Mouse (Mus musculus): ENCODE measurements around the gene Zmiz1. TPM values are rescaled to one million over a fixed set of nuclear protein-coding genes. Genes with fewer than 3 reads are reported as not detected.

Gene Zmiz1
- total and polyA plus RNA-seq, 3 experiments, result 3.7 to 45.8 (median 11.1) TPM

GRCm38 (mm10) chr14:25583899-25584298, 124.9 kb downstream of the Zmiz1 start:
- H3K4me1 ChIP-seq (ENCODE audit: control insufficient read depth in 1 of 2, insufficient read depth in 2 of 2), result peaks cover 20 to 64% of the 10 kb centered on the region in 2 experiments
- H3K4me2 ChIP-seq (ENCODE audit: insufficient read depth, low read depth, poor library complexity, severe bottlenecking), result no peak overlapping the region
- H3K9ac ChIP-seq (ENCODE audit: insufficient read depth, low read depth), result no peak overlapping the region
- dilution Hi-C loops (cut with MboI; ENCODE audit: extremely low pct_ligation_motif_present, extremely low pct_unique_long_range_greater_than_20kb, low sequenced_read_pairs), result no loop called here
- no peak overlapping the region for H3K4me3 ChIP-seq (replicated peaks in 1 of 3; ENCODE audit: low read depth in 2 of 3, low read length in 2 of 3, poor library complexity in 1 of 3)
- in situ Hi-C loops (cut with MboI; ENCODE audit: low pct_ligation_motif_present, low pct_unique_long_range_greater_than_20kb, low sequenced_read_pairs), result no loop called here
- no peak overlapping the region for H3K27ac ChIP-seq (ENCODE audit: insufficient read depth, low read depth)
- no peaks in the 10 kb centered on the region for H3K79me2 ChIP-seq (replicated peaks; ENCODE audit: control insufficient read depth, extremely low read depth, insufficient read depth, poor library complexity, severe bottlenecking)
- H3K36me3 ChIP-seq (replicated peaks in 1 of 2; ENCODE audit: control insufficient read depth in 1 of 2, insufficient read depth in 1 of 2, low read length in 1 of 2), result peaks cover 50 to 78% of the 10 kb centered on the region in 2 experiments
- no peaks in the 10 kb centered on the region for H3K9me3 ChIP-seq (replicated peaks; ENCODE audit: low read length)
- TF ChIP-seq TBP (conservative IDR thresholded peaks at IDR 0.05; ENCODE audit: low read depth, low read length) (no peak), HCFC1 (IDR thresholded peaks at IDR 0.05; ENCODE audit: low read depth, low read length) (no peak), RAD21 (IDR thresholded peaks at IDR 0.05; ENCODE audit: low read depth, low read length) (no peak), MAFK (IDR thresholded peaks at IDR 0.05; ENCODE audit: insufficient replicate concordance, low read length) (no peak), MYC (IDR thresholded peaks at IDR 0.05; ENCODE audit: low read depth, low read length) (no peak)
- no peak for DNase-seq (ENCODE audit: extremely low read depth)
- no peaks in the 10 kb centered on the region for H3K27me3 ChIP-seq (replicated peaks)

DNA sequence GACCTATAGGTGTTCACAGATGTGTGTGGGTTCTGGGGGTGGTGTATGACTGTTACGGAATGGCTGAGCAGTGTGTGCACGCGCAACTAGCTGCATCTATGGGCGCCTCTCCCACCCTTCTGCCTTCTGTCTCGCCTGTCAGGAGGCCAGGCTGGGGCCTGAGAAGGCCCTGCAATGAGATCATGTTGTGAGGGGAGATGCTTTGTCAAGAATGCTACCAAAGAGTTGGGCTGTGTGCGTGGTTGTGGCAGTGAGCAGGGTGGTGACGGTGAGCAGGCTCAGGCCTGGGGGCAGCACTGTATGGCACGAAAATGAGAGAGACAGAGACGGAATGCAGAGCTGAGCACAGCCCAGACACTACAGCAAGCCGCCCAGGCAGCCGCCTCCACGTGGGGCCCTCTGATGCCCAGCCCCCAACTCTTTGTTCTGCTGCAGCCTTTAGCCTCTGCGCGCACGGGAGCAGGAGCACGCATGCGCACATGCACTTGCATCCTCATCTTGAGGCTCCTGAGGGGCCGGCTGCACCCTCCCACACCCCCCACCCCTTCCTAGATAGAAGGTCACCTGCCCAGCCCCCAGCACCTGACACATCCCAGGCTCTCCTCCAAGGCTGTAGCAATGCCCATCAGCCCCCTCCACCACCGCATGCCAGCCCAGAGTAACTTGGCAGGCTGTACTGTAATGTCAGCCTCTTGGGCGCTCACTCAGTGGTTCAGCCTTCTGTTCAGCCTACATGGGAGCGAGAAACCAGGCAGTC, 126.7 kb downstream of the Zmiz1 start:
- TF ChIP-seq UBTF (IDR thresholded peaks at IDR 0.05; ENCODE audit: low read depth, low read length) (no peak), USF2 (conservative IDR thresholded peaks at IDR 0.05; ENCODE audit: low read depth, low read length) (no peak), MAX (IDR thresholded peaks at IDR 0.05; ENCODE audit: low read length) (no peak), MXI1 (IDR thresholded peaks at IDR 0.05; ENCODE audit: low read depth, low read length) (no peak), ZMIZ1 (IDR thresholded peaks at IDR 0.05; ENCODE audit: low read depth, low read length) (no peak), CHD1 (IDR thresholded peaks at IDR 0.05; ENCODE audit: low read depth, low read length) (no peak), NELFE (IDR thresholded peaks at IDR 0.05; ENCODE audit: low read depth, low read length) (no peak), JUN (IDR thresholded peaks at IDR 0.05; ENCODE audit: insufficient read depth, low read depth, low read length) (no peak), GABPA (IDR thresholded peaks at IDR 0.05; ENCODE audit: insufficient replicate concordance, low read depth, low read length) (no peak), E2F4 (IDR thresholded peaks at IDR 0.05; ENCODE audit: insufficient replicate concordance, low read depth, low read length) (no peak), NRF1 (IDR thresholded peaks at IDR 0.05; ENCODE audit: low read depth, low read length) (no peak), CTCF (conservative IDR thresholded peaks at IDR 0.05 in 1 of 2, IDR thresholded peaks at IDR 0.05 in 1 of 2; ENCODE audit: low read depth in 2 of 2, low read length in 2 of 2) (no peak), MEF2A (IDR thresholded peaks at IDR 0.05; ENCODE audit: borderline replicate concordance, low read depth, low read length) (no peak), USF1 (IDR thresholded peaks at IDR 0.05; ENCODE audit: low read depth, low read length) (no peak)
- H3K27me3 ChIP-seq (replicated peaks), result no peaks in the 10 kb centered on the region
- H3K9me3 ChIP-seq (replicated peaks; ENCODE audit: low read length), result no peaks in the 10 kb centered on the region
- no peak overlapping the region for H3K4me2 ChIP-seq (ENCODE audit: insufficient read depth, low read depth, poor library complexity, severe bottlenecking)
- peaks cover 49 to 71% of the 10 kb centered on the region in 2 experiments for H3K36me3 ChIP-seq (replicated peaks in 1 of 2; ENCODE audit: control insufficient read depth in 1 of 2, insufficient read depth in 1 of 2, low read length in 1 of 2)
- in situ Hi-C loops (cut with MboI; ENCODE audit: low pct_ligation_motif_present, low pct_unique_long_range_greater_than_20kb, low sequenced_read_pairs), result no loop called here
- H3K4me1 ChIP-seq (ENCODE audit: control insufficient read depth in 1 of 2, insufficient read depth in 2 of 2), result peaks cover 31 to 64% of the 10 kb centered on the region in 2 experiments
- H3K27ac ChIP-seq (ENCODE audit: insufficient read depth, low read depth), result no peak overlapping the region
- dilution Hi-C loops (cut with MboI; ENCODE audit: extremely low pct_ligation_motif_present, extremely low pct_unique_long_range_greater_than_20kb, low sequenced_read_pairs), result no loop called here
- no peak for DNase-seq (ENCODE audit: extremely low read depth)
- no peaks in the 10 kb centered on the region for H3K79me2 ChIP-seq (replicated peaks; ENCODE audit: control insufficient read depth, extremely low read depth, insufficient read depth, poor library complexity, severe bottlenecking)
- H3K9ac ChIP-seq (ENCODE audit: insufficient read depth, low read depth), result no peak overlapping the region
- no peak overlapping the region for H3K4me3 ChIP-seq (replicated peaks in 1 of 3; ENCODE audit: low read depth in 2 of 3, low read length in 2 of 3, poor library complexity in 1 of 3)

Data from CH12.LX (cell line).